Mouse (Mus musculus): ENCODE results near the gene Il22ra1.
A peak's percentile ranks its signal among the peaks of the same experiment; 100 is the strongest.

Il22ra1 gene

GRCm38 (mm10) chr4:135770611-135771305 lies 42.8 kb downstream of the Il22ra1 start:
- no peak for DNase-seq (ENCODE audit: low spot score)

GRCm38 (mm10) chr4:135771592-135771991 lies 43.6 kb downstream of the Il22ra1 start:
- DNase-seq (ENCODE audit: low spot score), result no peak

GRCm38 (mm10) chr4:135772671-135773070 lies 44.7 kb downstream of the Il22ra1 start:
- DNase-seq (ENCODE audit: low spot score), result no peak

GRCm38 (mm10) chr4:135774496-135774895 lies 46.5 kb downstream of the Il22ra1 start:
- no peak for DNase-seq (ENCODE audit: low spot score)

GRCm38 (mm10) chr4:135776850-135777249 lies 48.9 kb downstream of the Il22ra1 start:
- DNase-seq (ENCODE audit: low spot score), result no peak

GRCm38 (mm10) chr4:135779661-135780060 lies 51.7 kb downstream of the Il22ra1 start:
- DNase-seq (ENCODE audit: low spot score), result no peak

- no peak for DNase-seq (ENCODE audit: low spot score)
Measured at GRCm38 (mm10) chr4:135780255-135780654, 52.3 kb downstream of the Il22ra1 start.

- no peak for DNase-seq (ENCODE audit: low spot score)
Measured at GRCm38 (mm10) chr4:135781304-135781703, 53.3 kb downstream of the Il22ra1 start.

- no peak for DNase-seq (ENCODE audit: low spot score)
Measured at GRCm38 (mm10) chr4:135786581-135786980, 58.6 kb downstream of the Il22ra1 start.

GRCm38 (mm10) chr4:135787271-135787670 lies 59.3 kb downstream of the Il22ra1 start:
- no peak for DNase-seq (ENCODE audit: low spot score)

GRCm38 (mm10) chr4:135789135-135789534 lies 61.2 kb downstream of the Il22ra1 start:
- no peak for DNase-seq (ENCODE audit: low spot score)

GRCm38 (mm10) chr4:135792821-135793220 lies 64.8 kb downstream of the Il22ra1 start:
- no peak for DNase-seq (ENCODE audit: low spot score)

GRCm38 (mm10) chr4:135797931-135798330 lies 70.0 kb downstream of the Il22ra1 start:
- no peak for DNase-seq (ENCODE audit: low spot score)

GRCm38 (mm10) chr4:135801543-135801942 lies 73.6 kb downstream of the Il22ra1 start:
- DNase-seq (ENCODE audit: low spot score), result peak; percentile 73
